Mouse (Mus musculus) adipocyte (in vitro differentiated cells): ENCODE measurements around the gene Trim14.

Experiments
- DNase-seq: peaks from one replicate; pipeline ENCODE4 v3.0.0-alpha.2; 2016; ENCODE audit warnings: low spot score

The Trim14 gene

GRCm38 (mm10) chr4:46527558-46527926, 8.4 kb downstream of the Trim14 start:
- DNase-seq, result no peak

GRCm38 (mm10) chr4:46526798-46527557, 9.0 kb downstream of the Trim14 start:
- DNase-seq, result no peak

DNA sequence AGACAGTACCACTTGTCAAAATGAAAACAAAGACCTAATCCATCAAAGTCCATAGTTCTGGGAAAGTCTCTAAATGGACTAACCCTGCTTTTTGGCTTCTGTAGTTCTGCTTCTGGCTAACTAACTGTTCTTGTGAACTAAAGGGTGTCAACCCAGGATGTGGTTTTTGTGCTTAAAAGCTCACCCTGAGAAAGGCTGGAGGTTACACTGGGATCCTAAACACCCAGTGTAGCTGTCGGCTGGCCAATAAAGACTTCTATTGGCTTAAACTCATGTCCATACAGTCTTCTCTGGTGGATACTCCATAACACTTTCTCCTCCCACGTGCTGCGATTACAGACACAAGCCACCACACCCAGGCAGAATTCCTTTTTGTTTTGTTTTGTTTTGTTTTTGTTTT, 9.7 kb downstream of the Trim14 start:
- no peak for DNase-seq

GRCm38 (mm10) chr4:46523324-46523723, 12.6 kb downstream of the Trim14 start:
- no peak for DNase-seq

DNA sequence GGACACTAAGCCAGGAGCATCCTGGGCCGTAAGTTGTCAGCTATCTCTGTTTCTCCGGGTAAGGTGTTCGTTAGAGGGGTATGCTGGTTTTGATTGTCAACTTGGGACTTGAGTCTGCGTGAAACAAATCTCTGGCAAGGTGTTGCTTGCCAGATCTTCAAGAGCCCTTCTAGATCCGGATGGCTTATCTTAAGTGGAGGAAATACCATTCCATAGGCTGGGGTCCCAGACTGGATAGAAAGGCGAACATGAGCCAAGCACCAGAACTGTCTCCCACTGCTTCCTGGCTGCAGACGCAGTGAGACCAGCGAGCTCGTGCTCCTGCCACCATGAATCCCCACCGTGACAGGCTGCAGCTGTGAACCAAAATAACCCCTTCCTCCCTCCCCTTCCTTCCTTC, 14.5 kb downstream of the Trim14 start:
- no peak for DNase-seq

- no peak for DNase-seq
These were observed 15.4 kb downstream of the Trim14 start for GRCm38 (mm10) chr4:46520491-46520890.

GRCm38 (mm10) chr4:46507736-46508460, 28.0 kb downstream of the Trim14 start:
- DNase-seq, result peak; percentile 86

DNA sequence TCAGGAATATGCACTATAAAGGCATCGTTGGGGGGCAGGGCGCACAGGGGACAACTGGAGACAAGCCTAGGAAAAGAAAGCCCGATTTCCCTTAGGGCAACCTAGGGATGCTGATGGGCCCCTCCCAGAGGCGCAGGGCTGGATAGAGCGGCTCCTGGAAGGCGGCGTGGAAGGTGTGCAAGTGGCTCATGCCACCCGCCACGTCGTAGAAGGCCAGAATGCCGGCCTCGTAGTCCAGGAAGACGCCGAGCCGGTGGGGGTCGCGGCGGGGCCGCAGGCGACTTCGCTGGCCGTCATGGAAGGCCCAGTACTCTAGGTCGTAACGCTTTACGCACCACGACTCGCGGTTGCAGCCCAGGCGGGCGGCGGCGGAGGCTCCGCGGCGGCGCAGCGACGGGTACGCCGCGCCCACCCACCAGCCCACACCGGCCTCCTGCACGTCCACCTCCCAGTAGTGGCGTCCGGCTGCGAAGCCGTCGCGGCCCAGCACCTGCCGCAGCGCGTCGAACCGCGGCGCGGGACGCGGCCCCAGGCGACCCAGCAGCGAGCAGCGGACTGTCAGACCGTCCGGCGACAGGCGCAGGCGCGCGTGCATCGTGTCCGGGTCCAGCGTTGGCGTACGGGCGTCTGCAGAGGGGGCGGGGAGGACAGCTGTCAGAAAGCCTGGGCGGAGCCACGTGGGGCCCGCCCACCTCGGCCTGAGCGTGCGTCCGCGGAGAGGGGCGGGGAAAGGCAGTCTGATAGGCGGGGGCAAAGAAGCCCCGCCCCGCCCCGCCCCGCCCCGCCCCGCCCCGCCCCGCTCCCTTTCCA, 28.9 kb downstream of the Trim14 start:
- peak; percentile 93 for DNase-seq

DNA sequence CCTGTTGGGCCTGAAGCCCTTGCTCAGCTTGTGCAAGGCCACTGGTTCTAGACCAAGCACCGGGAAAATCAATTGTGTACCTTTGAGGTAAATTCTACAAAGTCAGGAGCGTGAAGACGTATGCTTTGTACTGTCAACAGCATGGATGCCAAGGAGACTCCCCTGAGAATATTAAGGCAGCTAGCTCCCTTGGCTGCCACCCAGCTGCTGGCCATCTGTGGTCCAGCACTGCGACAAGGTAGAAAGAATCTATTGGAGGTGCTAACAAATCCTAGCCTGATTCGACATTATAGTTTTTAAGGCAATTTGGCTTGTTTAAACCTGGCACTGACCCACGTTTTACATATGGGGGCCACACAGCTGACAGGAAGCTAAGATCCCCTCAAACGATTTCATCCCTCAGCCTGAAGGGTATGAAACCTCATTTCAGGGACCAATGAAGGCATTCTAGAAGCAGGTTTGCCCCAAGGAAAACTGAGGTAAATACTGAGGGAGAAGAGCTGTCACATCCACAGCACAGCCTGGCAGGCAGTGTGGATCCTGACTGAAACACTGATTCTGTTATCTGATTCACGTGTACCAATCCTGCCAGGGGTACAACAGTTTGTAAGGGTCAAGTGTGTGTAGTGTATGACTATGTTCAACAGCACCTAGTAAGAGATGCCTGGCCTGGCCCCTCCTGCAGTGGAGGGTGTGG, 30.4 kb downstream of the Trim14 start:
- DNase-seq, result peak; percentile 28

DNA sequence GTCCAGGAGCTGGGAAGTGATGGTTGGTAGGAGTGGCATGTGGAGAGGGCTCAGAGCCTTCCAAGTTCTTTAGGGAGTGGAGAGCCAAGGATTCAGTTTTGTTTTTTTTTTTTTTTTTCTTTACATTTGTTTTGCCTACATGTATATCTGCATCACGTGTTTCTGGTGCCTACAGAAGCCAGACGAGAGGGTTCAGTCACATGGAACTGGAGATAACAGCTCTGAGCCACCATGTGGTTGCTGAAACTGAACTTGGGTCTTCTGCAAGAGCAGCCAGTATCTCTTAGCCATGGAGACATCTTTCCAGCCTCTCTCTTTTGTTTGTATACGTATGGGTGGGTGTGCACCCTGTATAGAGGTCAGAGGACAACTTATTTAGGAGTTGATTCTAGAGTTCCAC, 32.1 kb downstream of the Trim14 start:
- no peak for DNase-seq

DNA sequence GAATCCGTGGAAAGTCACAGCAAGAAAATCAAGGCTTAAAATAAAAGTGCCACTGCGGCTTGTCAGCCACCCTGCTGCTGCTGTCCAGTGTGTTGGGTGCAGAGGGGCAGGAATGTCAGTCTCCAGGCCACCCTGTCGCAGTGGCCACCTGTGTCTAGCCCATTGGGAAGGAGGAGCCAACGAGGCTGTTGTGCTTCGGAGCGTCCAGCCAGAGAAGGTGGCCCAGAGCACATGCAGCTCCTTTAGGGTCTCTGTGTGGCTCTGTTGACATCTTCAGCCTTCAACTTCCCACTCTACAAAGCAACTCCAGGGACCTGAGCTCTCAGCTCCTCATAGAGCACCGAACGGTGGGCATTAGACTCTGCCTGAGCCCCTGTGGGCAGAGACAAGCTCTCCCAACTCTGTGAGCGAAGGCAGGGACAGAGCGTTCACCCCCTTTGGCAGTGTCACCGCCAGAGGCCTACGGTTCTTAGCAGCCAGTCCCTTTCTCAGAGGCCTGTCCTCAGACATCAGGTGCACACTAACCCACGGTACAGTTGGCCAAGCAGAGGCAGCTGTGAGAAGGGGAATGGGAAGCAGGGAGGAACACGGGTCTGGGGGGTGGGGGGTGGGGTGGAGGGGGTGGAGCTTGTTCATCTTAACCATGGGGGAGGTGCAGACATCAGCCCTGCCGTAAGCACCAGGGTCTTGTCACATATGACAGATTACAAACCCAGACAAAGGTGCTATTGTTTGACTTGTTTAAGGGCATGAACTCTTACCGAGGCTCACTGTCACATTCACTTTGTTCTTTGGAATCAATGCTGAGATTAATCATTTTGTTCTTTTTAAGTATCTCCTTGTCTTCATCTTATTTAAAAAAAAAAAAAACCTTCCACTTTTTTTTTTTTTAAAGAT, 33.1 kb downstream of the Trim14 start:
- no peak for DNase-seq

DNA sequence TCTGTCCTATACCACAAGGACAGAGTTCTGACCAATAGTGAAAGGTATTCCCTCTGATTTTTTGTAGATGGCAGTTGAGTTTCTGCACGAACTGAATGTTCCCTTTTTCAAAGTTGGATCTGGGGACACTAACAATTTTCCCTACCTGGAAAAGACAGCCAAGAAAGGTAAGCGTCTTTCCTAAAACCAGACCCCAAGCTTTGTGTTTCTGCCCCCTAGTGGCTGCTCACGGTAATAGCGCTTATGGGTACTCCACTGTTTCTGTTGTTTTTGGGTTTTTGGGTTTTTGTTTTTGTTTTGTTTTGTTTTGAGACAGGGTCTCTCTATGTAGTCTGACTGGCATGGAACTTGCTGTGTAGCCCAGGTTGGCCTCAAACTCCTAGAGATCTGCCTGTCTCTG, 37.0 kb downstream of the Trim14 start:
- peak; percentile 37 for DNase-seq

DNA sequence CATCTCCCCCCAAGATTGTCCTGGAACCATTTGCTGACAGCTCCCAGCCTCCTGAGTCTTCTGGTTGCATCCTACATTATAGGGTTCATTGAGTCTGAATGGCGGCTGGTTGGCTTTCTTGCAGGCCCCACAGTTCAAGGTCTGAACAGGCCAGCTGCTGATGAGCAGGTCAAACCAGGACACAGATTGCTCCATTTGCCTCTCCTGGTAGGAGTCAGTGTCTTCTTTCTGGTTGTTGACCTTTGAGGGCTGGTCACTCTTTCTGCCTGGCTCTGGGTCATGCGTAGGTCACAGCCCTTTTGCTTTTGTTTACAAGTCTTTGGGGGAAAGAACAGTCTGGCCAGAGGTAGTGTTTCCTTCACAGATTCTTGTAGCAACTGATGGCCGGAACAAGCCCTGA, 37.4 kb downstream of the Trim14 start:
- peak; percentile 43 for DNase-seq

GRCm38 (mm10) chr4:46497286-46497892, 38.6 kb downstream of the Trim14 start:
- DNase-seq, result peak; percentile 86

- no peak for DNase-seq
These were observed 40.4 kb downstream of the Trim14 start for GRCm38 (mm10) chr4:46495543-46495942.

DNA sequence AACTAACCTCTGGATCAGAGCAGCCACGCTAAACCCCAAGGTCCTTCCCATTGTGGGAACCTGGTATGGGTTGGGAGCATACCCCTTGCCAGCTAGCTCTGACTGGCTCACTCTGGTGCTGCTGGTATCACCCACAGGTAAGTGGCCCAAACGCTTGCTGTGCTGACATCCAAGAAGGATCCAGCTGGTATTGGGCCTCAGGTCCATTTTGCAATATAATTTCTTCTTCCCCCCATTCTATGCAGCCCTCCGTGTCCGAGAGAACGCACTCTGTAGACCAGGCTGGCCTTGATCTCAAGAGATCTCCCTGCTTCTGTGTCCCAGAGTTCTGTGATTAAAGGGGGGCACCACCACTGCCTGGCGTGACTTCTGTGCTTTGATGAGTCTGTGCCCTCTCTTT, 42.9 kb downstream of the Trim14 start:
- DNase-seq, result no peak

DNA sequence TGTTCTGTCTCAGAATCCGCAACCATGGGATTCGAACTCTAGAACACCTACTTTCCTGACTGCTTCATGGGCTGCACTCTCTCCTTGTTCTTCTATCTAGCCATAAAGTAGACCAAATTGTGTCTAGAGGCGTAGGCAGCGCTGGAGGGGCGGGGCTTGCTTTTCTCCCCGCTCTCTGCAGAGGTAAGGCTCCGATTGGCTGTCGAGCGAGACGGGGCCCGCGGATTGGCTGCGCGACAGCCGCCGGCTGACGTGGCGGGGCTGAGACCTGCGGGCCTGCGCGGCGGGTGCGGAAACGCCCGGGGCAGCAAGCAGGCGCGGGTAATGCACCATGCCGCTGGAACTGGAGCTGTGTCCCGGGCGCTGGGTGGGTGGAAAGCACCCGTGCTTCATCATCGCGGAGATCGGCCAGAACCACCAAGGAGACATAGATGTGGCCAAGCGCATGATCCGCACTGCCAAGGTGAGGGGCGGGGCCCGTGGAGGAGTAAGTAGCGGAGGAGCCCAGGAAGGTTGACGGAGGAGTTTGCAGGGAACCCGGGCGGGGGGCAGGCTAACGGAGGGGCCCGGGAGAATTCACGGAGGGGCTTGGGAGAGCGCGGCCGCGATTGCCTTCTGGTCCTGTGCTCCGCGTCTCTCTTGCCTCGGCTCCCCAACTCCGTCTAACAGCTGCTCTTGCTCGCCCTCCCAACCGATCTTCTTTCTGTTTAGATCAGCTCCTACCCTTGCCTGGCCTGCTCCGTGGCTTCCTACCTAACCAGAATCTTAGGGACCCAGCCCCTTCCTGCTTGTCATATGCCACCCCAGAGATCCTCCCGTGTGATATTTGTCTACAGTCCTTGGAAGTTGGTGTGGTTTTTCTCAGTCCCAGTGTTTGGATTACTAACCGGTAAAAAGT, 46.7 kb downstream of the Trim14 start, which contains the start of gene Nans:
TSS of gene Nans (plus strand) at position 221 of the 898 bp plus-strand sequence.
- DNase-seq, result peak; percentile 90

DNA sequence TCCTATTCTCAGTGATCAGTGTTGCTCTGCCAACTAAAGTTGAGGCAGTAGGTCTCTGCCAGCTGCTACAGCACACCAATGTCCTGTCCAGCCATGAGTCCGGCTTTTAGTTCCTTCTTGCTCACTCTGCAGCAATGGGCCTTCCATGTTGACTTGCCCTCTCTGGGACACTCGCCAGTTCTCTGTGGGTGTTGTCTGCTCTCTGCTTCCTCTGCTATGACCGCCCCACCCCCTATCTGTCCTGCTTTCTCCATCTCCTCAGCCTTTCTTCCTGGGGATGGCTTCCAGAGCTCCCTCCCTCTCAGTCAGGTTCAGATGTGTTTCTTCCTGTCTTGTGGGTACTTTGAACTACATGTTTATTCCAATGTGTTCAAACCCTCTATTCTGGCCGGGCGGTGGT, 48.6 kb downstream of the Trim14 start:
- peak; percentile 52 for DNase-seq

- no peak for DNase-seq
These were observed 50.1 kb downstream of the Trim14 start for GRCm38 (mm10) chr4:46485696-46486417.
